Comparison of ENCODE assay signal across 9 mouse cellular contexts in genomic region chr12:71051079-71051478, GRCm38 (mm10). TPM values are rescaled to one million over a fixed set of nuclear protein-coding genes. Genes with fewer than 3 reads are reported as not detected.
DNase-seq lines count a peak whose midpoint lies in the region; ATAC-seq lines count a peak whose summit lies in the region.
"Had no signal": no experiment of that assay in that cellular context is flagged by ENCODE, and none has a peak within 500 bp of the region (broad histone marks: within the 10 kb centered on the region; RNA-seq: fewer than 3 reads in every experiment).

No protein-coding gene starts in this region.

- ATAC-seq in forebrain, embryonic 16.5 days: no peak
- ATAC-seq in forebrain, embryonic 11.5 days (replicated peaks; ENCODE audit: low FRiP score): no peak

- no peak for DNase-seq in forebrain, embryonic 11.5 days (ENCODE audit: low spot score)
- peak; percentile 23 to 45 for DNase-seq in right cerebral cortex, adult 2 months (ENCODE audit: low spot score in 2 of 2)
- no peak for DNase-seq in right cerebral cortex, postnatal 4 days
- DNase-seq in cerebellum, postnatal 36 days: peak; percentile 49
- DNase-seq in kidney, postnatal 36 days: peak; percentile 47 to 77
- DNase-seq in spleen, adult 12 weeks (ENCODE audit: low spot score): peak; percentile 8
- DNase-seq in right cerebral cortex, postnatal 25 days: no peak

- H3K4me1 ChIP-seq in forebrain, embryonic 16.5 days (replicated peaks; ENCODE audit: control insufficient read depth, insufficient read depth, low read length): peaks cover 24% of the 10 kb centered on the region
- H3K4me1 ChIP-seq in forebrain, embryonic 11.5 days (replicated peaks; ENCODE audit: control insufficient read depth, insufficient read depth, low read length): peaks cover 3% of the 10 kb centered on the region; the same call in 1 of the 2 replicates

- H3K27me3 ChIP-seq in forebrain, embryonic 16.5 days (replicated peaks; ENCODE audit: control insufficient read depth, insufficient read depth, low read length): no peaks in the 10 kb centered on the region
- H3K27me3 ChIP-seq in forebrain, embryonic 11.5 days (ENCODE audit: control insufficient read depth, insufficient read depth, low read length): no peaks in the 10 kb centered on the region
- H3K27me3 ChIP-seq: limb, embryonic 13.5 days had no signal

- H3K4me3 ChIP-seq in forebrain, embryonic 16.5 days (replicated peaks; ENCODE audit: low read length): no peak overlapping the region
- no peak overlapping the region for H3K4me3 ChIP-seq in forebrain, embryonic 11.5 days (ENCODE audit: low read depth, low read length)
- H3K4me3 ChIP-seq: limb, embryonic 13.5 days had no signal

- H3K36me3 ChIP-seq in forebrain, embryonic 16.5 days (ENCODE audit: control insufficient read depth, insufficient read depth): peaks cover 5% of the 10 kb centered on the region
- peaks cover 6% of the 10 kb centered on the region; the same call in 1 of the 2 replicates for H3K36me3 ChIP-seq in forebrain, embryonic 11.5 days (ENCODE audit: control insufficient read depth, insufficient read depth, low read length)

- no peak overlapping the region for H3K9ac ChIP-seq in forebrain, embryonic 16.5 days (replicated peaks; ENCODE audit: low read depth, low read length)
- H3K9ac ChIP-seq in forebrain, embryonic 11.5 days (ENCODE audit: low read length): no peak overlapping the region
- H3K9ac ChIP-seq: limb, embryonic 13.5 days had no signal

- H3K27ac ChIP-seq in forebrain, embryonic 16.5 days (ENCODE audit: low read length): no peak overlapping the region
- no peak overlapping the region for H3K27ac ChIP-seq in forebrain, embryonic 11.5 days (ENCODE audit: low read depth, low read length)
- H3K27ac ChIP-seq: limb, embryonic 13.5 days had no signal

- 64% methylated on average over 3 of the region's 3 CpGs for whole genome bisulfite sequencing in forebrain, embryonic 16.5 days
- 74% methylated on average over 3 of the region's 3 CpGs for WGBS in forebrain, embryonic 11.5 days

- peak overlapping the region; percentile 20; the same call in 1 of the 2 replicates for H3K4me2 ChIP-seq in forebrain, embryonic 16.5 days (ENCODE audit: low read length)
- no peak overlapping the region for H3K4me2 ChIP-seq in forebrain, embryonic 11.5 days (ENCODE audit: low read depth, low read length, severe bottlenecking)
- H3K4me2 ChIP-seq: limb, embryonic 13.5 days had no signal

- H3K9me3 ChIP-seq in forebrain, embryonic 16.5 days (ENCODE audit: control insufficient read depth, low read length): no peaks in the 10 kb centered on the region
- no peaks in the 10 kb centered on the region for H3K9me3 ChIP-seq in forebrain, embryonic 11.5 days (ENCODE audit: control insufficient read depth, low read length)
- H3K9me3 ChIP-seq: limb, embryonic 13.5 days had no signal

RNA-seq across cellular contexts. Expression of gene Arid4a, which starts 35.3 kb away (rescaled TPM):
- 51.2 and 52.1 TPM in 2 replicates for polyA plus RNA-seq in forebrain, embryonic 16.5 days (2015; fragmentation: Nextera tagmentation; extraction: Ambion mirVana)
- 35.7 and 38.1 TPM in 2 replicates for polyA plus RNA-seq in forebrain, embryonic 11.5 days (2014; fragmentation: Nextera tagmentation; extraction: Ambion mirVana)

Comparison
In these comparisons a context has a peak if more than half of its experiments do, and no peak if none do; other contexts are left out.
1. DNase-seq: peak in right cerebral cortex, adult 2 months (2 of 2), cerebellum, postnatal 36 days (2 of 2), kidney, postnatal 36 days (2 of 2) and spleen, adult 12 weeks (single experiment); none in forebrain, embryonic 11.5 days (single experiment), right cerebral cortex, postnatal 4 days (single experiment) and right cerebral cortex, postnatal 25 days (single experiment).